Mouse (Mus musculus): ENCODE measurements around the gene Galntl6.

DNA sequence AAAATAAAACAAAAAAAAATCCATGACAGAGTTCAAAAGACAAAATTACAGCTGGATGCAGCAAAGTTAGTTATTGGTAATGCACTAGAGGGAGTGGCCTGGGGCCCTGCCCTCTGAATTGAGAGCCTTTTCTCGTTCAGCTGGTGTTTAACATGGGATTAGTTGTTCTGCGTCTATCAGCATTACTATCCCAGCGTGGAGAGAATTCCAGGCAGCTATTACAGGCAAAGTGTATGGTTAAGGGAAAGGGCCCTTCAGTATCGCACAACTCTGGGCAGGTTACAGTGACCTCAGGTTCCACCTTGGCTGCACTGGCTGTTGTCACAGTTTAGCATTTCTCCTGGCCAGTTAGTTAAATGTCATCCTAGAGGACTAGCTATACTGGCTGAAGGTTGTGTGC lies 1107.3 kb downstream of the Galntl6 start:
- no peak for TF ChIP-seq POLR2A (IDR thresholded peaks at IDR 0.05; ENCODE audit: borderline replicate concordance, control insufficient read depth, low read depth, low read length)
- no peak for TF ChIP-seq CTCF (IDR thresholded peaks at IDR 0.05; ENCODE audit: control insufficient read depth, insufficient read depth, low read length)
